Mouse (Mus musculus): ENCODE measurements around the gene Slc25a40. TPM values are rescaled to one million over a fixed set of nuclear protein-coding genes. Genes with fewer than 3 reads are reported as not detected.

Gene Slc25a40
- polyA plus RNA-seq, 1 experiment = 11.2 TPM

- Histone ChIP-seq H3K4me3 (ENCODE audit: insufficient read depth, low read length) (peak overlapping the region; percentile 83), H3K27ac (ENCODE audit: insufficient read depth, low read length) (no peak overlapping the region), H3K4me1 (ENCODE audit: control insufficient read depth, insufficient read depth, low read length) (no peaks in the 10 kb centered on the region)
- TF ChIP-seq CTCF (IDR thresholded peaks at IDR 0.05; ENCODE audit: extremely low read depth, insufficient read depth, low read length) (no peak), POLR2A (IDR thresholded peaks at IDR 0.05; ENCODE audit: extremely low read depth, insufficient read depth, low read length) (no peak)
Measured at GRCm38 (mm10) chr5:8422932-8423928, 580 bp downstream of the Slc25a40 start.

GRCm38 (mm10) chr5:8424116-8424515 is 1.5 kb downstream of the Slc25a40 start:
- TF ChIP-seq POLR2A (IDR thresholded peaks at IDR 0.05; ENCODE audit: extremely low read depth, insufficient read depth, low read length) (no peak), CTCF (IDR thresholded peaks at IDR 0.05; ENCODE audit: extremely low read depth, insufficient read depth, low read length) (no peak)
- Histone ChIP-seq H3K27ac (ENCODE audit: insufficient read depth, low read length) (no peak overlapping the region), H3K4me1 (ENCODE audit: control insufficient read depth, insufficient read depth, low read length) (no peaks in the 10 kb centered on the region), H3K4me3 (ENCODE audit: insufficient read depth, low read length) (peak overlapping the region; percentile 1; the same call in 1 of the 2 replicates)

GRCm38 (mm10) chr5:8425899-8426298 is 3.2 kb downstream of the Slc25a40 start:
- H3K4me3 ChIP-seq (ENCODE audit: insufficient read depth, low read length) = no peak overlapping the region
- H3K27ac ChIP-seq (ENCODE audit: insufficient read depth, low read length) = no peak overlapping the region
- no peak for TF ChIP-seq CTCF (IDR thresholded peaks at IDR 0.05; ENCODE audit: extremely low read depth, insufficient read depth, low read length)
- no peak for TF ChIP-seq POLR2A (IDR thresholded peaks at IDR 0.05; ENCODE audit: extremely low read depth, insufficient read depth, low read length)
- H3K4me1 ChIP-seq (ENCODE audit: control insufficient read depth, insufficient read depth, low read length) = no peaks in the 10 kb centered on the region

- Histone ChIP-seq H3K4me1 (ENCODE audit: control insufficient read depth, insufficient read depth, low read length) (no peaks in the 10 kb centered on the region), H3K27ac (ENCODE audit: insufficient read depth, low read length) (no peak overlapping the region), H3K4me3 (ENCODE audit: insufficient read depth, low read length) (no peak overlapping the region)
- no peak for TF ChIP-seq CTCF (IDR thresholded peaks at IDR 0.05; ENCODE audit: extremely low read depth, insufficient read depth, low read length)
- TF ChIP-seq POLR2A (IDR thresholded peaks at IDR 0.05; ENCODE audit: extremely low read depth, insufficient read depth, low read length) = no peak
Measured at GRCm38 (mm10) chr5:8437481-8438156, 15.0 kb downstream of the Slc25a40 start.

- H3K4me1 ChIP-seq (ENCODE audit: control insufficient read depth, insufficient read depth, low read length) = no peaks in the 10 kb centered on the region
- H3K27ac ChIP-seq (ENCODE audit: insufficient read depth, low read length) = no peak overlapping the region
- TF ChIP-seq CTCF (IDR thresholded peaks at IDR 0.05; ENCODE audit: extremely low read depth, insufficient read depth, low read length) (no peak), POLR2A (IDR thresholded peaks at IDR 0.05; ENCODE audit: extremely low read depth, insufficient read depth, low read length) (no peak)
- H3K4me3 ChIP-seq (ENCODE audit: insufficient read depth, low read length) = no peak overlapping the region
Measured at GRCm38 (mm10) chr5:8439095-8439494, 16.4 kb downstream of the Slc25a40 start.

GRCm38 (mm10) chr5:8455565-8455964 is 32.9 kb downstream of the Slc25a40 start:
- TF ChIP-seq CTCF (IDR thresholded peaks at IDR 0.05; ENCODE audit: extremely low read depth, insufficient read depth, low read length) (no peak), POLR2A (IDR thresholded peaks at IDR 0.05; ENCODE audit: extremely low read depth, insufficient read depth, low read length) (no peak)
- Histone ChIP-seq H3K4me3 (ENCODE audit: insufficient read depth, low read length) (no peak overlapping the region), H3K27ac (ENCODE audit: insufficient read depth, low read length) (no peak overlapping the region), H3K4me1 (ENCODE audit: control insufficient read depth, insufficient read depth, low read length) (no peaks in the 10 kb centered on the region)

- H3K4me3 ChIP-seq (ENCODE audit: insufficient read depth, low read length) = no peak overlapping the region
- no peak overlapping the region for H3K27ac ChIP-seq (ENCODE audit: insufficient read depth, low read length)
- no peaks in the 10 kb centered on the region for H3K4me1 ChIP-seq (ENCODE audit: control insufficient read depth, insufficient read depth, low read length)
- TF ChIP-seq POLR2A (IDR thresholded peaks at IDR 0.05; ENCODE audit: extremely low read depth, insufficient read depth, low read length) (no peak), CTCF (IDR thresholded peaks at IDR 0.05; ENCODE audit: extremely low read depth, insufficient read depth, low read length) (no peak)
Measured at GRCm38 (mm10) chr5:8456561-8456960, 33.9 kb downstream of the Slc25a40 start.

GRCm38 (mm10) chr5:8487989-8488700 is 65.5 kb downstream of the Slc25a40 start:
- H3K27ac ChIP-seq (ENCODE audit: insufficient read depth, low read length) = no peak overlapping the region
- H3K4me3 ChIP-seq (ENCODE audit: insufficient read depth, low read length) = no peak overlapping the region
- no peaks in the 10 kb centered on the region for H3K4me1 ChIP-seq (ENCODE audit: control insufficient read depth, insufficient read depth, low read length)
- TF ChIP-seq CTCF (IDR thresholded peaks at IDR 0.05; ENCODE audit: extremely low read depth, insufficient read depth, low read length) = no peak
- TF ChIP-seq POLR2A (IDR thresholded peaks at IDR 0.05; ENCODE audit: extremely low read depth, insufficient read depth, low read length) = no peak

GRCm38 (mm10) chr5:8488701-8489297 is 66.1 kb downstream of the Slc25a40 start:
- TF ChIP-seq CTCF (IDR thresholded peaks at IDR 0.05; ENCODE audit: extremely low read depth, insufficient read depth, low read length) = no peak
- no peak for TF ChIP-seq POLR2A (IDR thresholded peaks at IDR 0.05; ENCODE audit: extremely low read depth, insufficient read depth, low read length)

More at GRCm38 (mm10) chr5:8488701-8489297, 66.1 kb downstream of the Slc25a40 start:
- Histone ChIP-seq H3K4me1 (ENCODE audit: control insufficient read depth, insufficient read depth, low read length) (no peaks in the 10 kb centered on the region), H3K4me3 (ENCODE audit: insufficient read depth, low read length) (no peak overlapping the region), H3K27ac (ENCODE audit: insufficient read depth, low read length) (no peak overlapping the region)
